Mouse (Mus musculus) fibroblast of lung, adult 2 months (primary cell): ENCODE measurements at regions not wholly inside any gene's neighbourhood (a gene's known extent, or its start where the extent isn't known, plus 50 kb on each side); places are given as distances from the start of the nearest gene placed in this dataset.

Experiments
- DNase-seq: peaks from one replicate; pipeline ENCODE4 v3.0.0-alpha.2; 2011; ENCODE audit warnings: low read depth

DNA sequence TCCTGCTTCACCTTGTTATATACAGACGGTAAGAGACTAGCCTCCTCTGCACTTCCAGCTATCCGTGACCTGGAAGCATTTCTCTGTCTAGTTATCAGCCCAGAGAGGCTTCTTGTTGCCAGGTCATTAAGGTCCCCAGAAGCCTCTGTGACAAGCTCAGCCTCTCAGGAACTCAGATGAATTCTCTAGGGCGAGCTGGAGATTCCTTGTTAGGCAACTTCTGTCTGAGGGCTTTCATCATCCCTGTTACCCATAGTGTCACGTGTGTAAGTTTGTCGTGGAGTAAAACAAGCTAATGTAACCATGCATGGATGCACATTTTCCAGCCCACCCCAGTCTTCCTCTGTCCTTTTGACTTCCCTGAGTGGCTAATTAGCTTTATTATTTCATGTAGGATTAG, 126.3 kb upstream of the Ednra start:
- DNase-seq, result no peak

GRCm38 (mm10) chr8:77870264-77870663, 146.0 kb upstream of the Ednra start:
- no peak for DNase-seq

GRCm38 (mm10) chr8:77872771-77873170, 148.5 kb upstream of the Ednra start:
- DNase-seq, result no peak

DNA sequence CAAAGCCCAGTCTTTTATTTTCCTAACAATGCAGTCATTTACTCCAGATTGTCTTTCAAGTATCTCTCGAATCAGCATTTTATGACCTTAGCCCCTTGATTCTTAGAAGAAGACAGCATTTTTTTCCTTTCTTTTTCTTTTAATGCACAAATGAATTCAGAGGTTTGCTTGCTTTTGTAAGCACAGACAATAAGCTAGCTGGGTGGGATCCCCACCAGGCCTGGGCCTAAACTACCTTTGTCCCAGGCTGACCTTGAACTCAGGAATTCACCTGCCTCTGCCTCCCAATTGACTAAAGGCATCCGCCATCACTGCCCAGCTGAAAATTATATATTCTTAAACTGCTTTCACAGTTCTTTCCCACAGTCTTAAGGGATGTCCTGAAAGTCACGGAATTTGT, 195.5 kb upstream of the Ednra start:
- no peak for DNase-seq

- peak; percentile 36 for DNase-seq
These were observed 197.6 kb upstream of the Ednra start for GRCm38 (mm10) chr8:77921868-77922267.

DNA sequence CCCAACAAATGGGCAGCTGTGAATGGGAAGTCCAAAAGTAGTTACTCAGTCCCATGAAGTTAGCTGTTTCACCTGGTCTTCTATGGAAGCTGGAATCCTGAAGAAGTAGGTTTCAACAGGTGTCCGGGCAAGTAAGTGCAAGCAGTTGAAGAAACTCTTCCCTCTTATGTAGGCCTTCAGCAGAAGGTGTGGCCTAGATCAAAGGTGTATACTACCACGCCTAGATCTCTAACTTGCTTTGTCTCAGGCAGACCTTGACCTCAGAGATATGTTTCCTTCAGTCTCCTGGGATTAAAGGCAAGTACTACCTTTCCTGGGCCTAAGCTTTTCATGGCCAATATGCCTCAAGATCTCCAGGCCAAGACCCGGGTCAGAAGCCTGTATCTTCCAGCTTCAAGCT, 223.4 kb upstream of the Ednra start:
- no peak for DNase-seq

- no peak for DNase-seq
These were observed 225.4 kb upstream of the Ednra start for GRCm38 (mm10) chr8:77949640-77950039.

DNA sequence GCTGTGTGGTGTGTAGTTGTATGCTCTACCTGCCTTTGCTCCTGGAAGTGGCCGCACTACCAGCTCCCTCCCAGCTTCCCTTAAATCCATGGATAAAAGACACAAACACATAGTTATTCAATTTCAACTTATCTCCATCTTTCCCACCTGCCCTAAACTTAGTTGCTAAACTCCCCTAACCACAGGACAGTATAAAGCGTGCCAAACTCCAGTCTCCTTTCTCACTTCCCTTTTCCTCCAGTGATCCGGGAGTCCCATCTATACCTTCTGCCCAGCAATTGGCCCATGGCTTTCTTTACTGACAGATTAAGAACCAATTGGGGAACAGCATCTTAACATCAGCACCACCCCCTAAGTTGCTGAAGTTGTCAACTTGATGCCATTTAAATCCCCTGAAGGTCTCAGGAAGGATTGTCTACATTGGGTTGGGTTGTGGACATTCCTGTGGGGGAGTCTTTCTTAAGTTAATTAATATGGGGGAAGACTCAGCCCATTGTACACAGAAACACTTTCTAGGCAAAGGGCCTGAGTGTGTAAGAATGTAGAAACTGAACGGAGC, 234.6 kb upstream of the Ednra start:
- DNase-seq, result no peak

DNA sequence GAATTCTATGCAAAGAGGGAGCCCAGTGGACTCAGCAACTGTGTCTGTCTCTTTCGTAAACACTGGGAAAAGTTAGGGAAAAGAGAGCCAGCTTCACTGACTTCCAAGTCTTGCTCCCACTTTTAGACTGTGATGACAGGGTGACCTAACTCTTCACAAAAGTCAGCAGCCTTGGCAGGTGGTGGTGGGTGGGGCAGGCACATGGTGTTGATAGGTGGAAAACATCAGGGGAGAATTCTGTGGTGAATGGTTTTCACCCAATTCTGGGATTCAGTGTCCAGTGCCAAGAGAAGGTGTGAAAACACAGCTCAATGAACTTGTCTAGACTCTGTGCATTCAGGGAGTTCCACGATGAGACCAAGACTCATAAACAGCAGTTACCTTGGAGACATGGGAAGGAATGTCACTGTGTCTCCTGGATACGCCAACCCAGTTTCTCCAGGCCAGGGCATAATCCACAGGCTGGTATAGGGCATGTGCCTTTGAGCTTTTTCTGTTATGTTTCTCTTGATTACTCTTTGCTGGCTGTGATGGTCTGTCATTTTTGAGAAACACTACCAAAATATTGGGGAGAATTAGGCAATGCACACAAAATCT, 238.9 kb upstream of the Ednra start:
- peak; percentile 47 for DNase-seq

DNA sequence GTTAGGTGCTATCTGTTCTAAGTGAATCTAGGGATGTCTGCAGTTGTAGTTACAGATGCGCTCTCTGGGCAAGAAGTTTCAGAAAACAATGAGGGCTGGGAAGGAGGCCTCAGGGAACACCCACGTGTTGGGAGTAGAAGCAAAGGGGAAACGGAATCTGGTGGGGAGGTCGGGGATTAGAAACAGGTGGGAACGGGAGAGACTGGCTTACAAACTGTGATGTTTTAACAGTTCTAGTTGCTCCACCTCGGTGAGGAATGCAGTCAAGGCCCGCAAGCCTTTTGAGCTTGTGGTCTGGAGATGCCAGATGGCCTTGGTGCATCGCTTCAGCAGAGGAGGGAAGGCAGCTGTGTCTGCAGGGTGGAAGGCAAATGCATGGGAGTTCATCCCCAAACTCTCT, 242.7 kb upstream of the Ttc29 start:
- DNase-seq, result no peak

- no peak for DNase-seq
These were observed 239.4 kb upstream of the Ttc29 start for GRCm38 (mm10) chr8:77973714-77974113.

DNA sequence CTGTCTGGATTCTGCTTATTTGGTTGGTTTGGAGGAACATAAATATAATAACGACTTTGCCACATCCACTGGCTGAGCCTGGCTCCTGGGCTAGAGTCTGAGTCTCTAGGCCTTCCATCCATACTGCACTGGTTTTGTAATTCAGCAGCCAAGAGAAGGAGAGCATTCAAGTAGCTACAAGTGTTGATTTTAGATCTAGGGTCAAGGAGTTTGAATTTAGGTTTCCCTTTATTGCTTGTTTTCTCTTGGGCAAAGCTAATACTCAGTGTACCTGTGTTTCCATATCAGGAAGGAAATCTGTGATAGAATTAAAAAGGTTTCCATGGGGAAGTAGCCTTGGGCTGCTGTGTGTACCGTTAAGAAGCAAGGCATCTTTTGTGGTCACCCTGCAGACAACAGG, 234.0 kb upstream of the Ttc29 start:
- no peak for DNase-seq

DNA sequence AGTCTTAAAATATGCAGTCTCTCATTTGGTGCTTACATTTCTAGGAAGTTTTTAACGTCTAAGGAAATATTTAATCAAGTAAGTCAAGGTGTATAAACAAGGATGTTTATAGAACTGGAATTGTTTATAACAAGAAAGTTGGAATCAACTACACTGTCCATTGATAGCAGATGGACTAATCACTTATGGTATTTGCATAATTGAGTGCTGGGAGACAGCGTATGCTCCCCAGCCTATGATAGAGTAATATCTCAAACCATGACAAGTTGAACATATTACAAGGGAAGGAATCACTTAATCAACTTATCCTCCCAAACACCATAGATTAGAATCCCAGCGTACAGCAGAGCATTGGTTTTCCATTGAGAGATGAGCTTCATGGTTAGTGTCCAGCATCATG, 232.4 kb upstream of the Ttc29 start:
- no peak for DNase-seq

DNA sequence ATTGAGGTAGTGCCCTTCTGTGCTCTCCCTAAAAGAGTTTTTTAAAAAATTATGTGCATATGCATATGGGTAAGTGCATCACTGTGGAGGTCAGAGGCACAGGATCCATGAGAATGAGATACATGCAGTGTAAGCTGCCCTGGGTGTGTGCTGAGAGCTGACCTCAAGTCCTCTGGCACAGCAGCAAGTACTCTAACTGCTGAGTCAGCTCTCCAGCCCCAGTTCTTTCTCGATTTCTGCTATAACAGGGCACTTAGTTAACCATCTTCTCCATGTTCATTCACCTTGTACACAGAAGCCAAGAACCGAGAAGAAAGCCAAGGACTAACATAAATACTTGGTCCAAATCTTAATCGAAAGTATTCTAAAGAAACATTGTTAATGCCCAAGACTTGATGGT, 231.1 kb upstream of the Ttc29 start:
- DNase-seq, result no peak

GRCm38 (mm10) chr8:77983476-77983875, 229.6 kb upstream of the Ttc29 start:
- DNase-seq, result no peak

DNA sequence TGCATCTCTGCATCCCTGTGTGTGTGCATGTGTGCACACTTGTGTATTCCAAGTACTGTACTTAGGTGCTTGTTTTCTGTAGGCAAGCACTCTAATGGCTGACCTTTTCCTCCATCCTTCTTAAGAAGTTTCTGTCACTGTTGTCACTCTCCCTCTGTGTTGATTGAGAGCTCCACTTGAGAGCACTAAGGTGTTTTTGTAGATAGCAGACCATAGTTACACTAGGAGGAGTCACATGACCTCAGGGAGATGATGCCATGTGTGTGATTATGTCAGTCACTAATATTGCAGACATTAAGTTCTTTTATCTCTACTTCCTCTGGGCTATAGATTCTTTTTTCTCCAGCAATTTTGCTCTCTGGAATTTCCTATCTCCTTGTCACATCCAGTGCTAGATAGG, 225.9 kb upstream of the Ttc29 start:
- DNase-seq, result no peak

GRCm38 (mm10) chr8:77988291-77989056, 224.6 kb upstream of the Ttc29 start:
- DNase-seq, result no peak

- no peak for DNase-seq
These were observed 222.0 kb upstream of the Ttc29 start for GRCm38 (mm10) chr8:77991050-77991449.

DNA sequence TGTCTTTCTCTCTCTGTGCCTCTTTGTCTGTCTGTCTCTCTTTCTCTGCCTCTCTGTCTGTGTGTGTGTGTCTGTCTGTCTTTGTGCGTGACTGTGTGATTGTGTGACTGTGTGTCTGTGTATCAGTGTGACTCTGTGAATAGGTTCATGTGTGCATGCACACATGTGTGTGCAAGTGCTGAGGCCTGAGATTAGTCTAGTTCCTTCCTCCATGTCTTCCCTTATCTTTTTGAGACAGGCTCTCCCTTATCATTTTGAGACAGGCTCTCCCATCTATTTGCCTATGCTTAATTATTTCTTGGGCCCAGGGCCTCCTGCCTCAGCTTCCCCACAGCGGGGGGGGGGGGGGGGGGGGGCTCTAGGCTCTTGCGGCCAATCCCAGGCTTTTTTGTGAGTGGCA, 212.8 kb upstream of the Ttc29 start:
- no peak for DNase-seq

- no peak for DNase-seq
These were observed 211.4 kb upstream of the Ttc29 start for GRCm38 (mm10) chr8:78001656-78002055.

DNA sequence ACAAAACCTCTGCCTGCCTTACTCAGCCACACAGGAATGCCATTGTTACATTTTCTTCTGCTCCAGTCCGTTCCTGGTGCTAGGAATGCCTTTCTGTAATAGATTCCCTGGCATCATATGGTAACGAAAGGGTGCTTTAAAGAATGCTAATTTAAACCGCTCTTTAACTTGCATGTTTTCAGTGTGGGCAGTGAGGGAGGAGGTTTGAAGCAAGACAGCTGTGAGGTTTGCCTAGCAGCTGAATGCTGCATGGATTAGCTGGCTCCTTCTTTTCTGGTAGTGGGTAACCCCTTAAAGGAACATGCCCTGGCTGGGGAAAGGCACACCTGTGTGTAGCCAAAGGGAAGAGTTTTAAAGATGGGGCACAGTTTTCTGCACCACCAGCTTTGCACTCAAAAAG, 211.0 kb upstream of the Ttc29 start:
- DNase-seq, result no peak

DNA sequence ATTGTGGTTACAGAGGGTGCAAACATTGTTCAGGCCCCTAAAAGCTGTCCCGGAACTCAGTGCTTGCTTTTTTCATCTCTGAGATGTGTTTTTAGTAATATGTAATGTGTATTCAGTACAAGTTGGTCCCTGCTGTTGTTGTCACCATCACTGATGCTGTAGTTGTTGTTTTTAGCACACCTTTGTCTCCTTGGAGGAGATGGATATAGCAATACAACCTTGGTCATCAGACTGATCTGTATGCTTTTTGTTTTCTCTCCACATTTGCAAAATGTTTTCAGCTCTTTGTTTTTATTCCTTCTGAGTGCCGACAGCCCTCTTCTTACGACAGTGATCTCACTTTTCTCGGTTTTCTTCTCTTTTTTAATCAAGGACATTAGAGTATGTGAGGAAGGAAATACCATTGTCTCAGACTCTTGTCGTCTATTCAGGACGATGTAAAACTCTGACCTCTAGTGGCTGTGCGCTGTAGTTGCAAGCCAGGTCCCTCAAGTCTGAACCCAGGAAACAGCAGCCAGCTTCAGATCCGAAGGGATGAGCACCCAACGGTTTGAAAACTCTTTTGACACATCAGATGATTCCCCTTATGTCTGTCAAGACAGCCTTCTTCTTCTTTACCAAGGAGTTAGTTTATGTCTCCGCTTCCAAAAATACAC, 209.1 kb upstream of the Ttc29 start:
- peak; percentile 18 for DNase-seq

GRCm38 (mm10) chr8:78004891-78005290, 208.2 kb upstream of the Ttc29 start:
- no peak for DNase-seq
